Mouse (Mus musculus) forebrain, embryonic 15.5 days (tissue): ENCODE data around the gene Angptl7. TPM values are rescaled to one million over a fixed set of nuclear protein-coding genes. Genes with fewer than 3 reads are reported as not detected.

Experiments used
- ATAC-seq: fragments of 200-750 bp; cut with Nextera tagmentation; replicated peaks from 2 replicates; pipeline ENCODE4 v1.8.0; 2017; ENCODE audit warnings: mild to moderate bottlenecking, moderate TSS enrichment, moderate library complexity
- H3K27ac ChIP-seq: fragments of 300-500 bp; sonication (generic); replicated peaks from 2 replicates; pipeline ENCODE4 v1.5.1; 2015; ENCODE audit warnings: mild to moderate bottlenecking, inconsistent platforms
- H3K27me3 ChIP-seq: fragments of 300-500 bp; sonication (generic); 2 replicates; pipeline ENCODE4 v1.6.1; 2015; ENCODE audit warnings: inconsistent platforms
- H3K36me3 ChIP-seq: fragments of 300-500 bp; sonication (generic); 2 replicates; pipeline ENCODE4 v1.6.1; 2015; ENCODE audit warnings: mild to moderate bottlenecking, inconsistent platforms
- H3K4me1 ChIP-seq: fragments of 300-500 bp; sonication (generic); 2 replicates; pipeline ENCODE4 v1.6.1; 2015; ENCODE audit warnings: inconsistent platforms
- H3K4me2 ChIP-seq: fragments of 300-500 bp; sonication (generic); replicated peaks from 2 replicates; pipeline ENCODE4 v1.6.1; 2015; ENCODE audit warnings: mild to moderate bottlenecking, inconsistent platforms
- H3K4me3 ChIP-seq: fragments of 300-500 bp; sonication (generic); 2 replicates; pipeline ENCODE4 v1.5.1; 2015; ENCODE audit warnings: mild to moderate bottlenecking, inconsistent platforms
- H3K9ac ChIP-seq: fragments of 300-500 bp; sonication (generic); replicated peaks from 2 replicates; pipeline ENCODE4 v1.6.1; 2015; ENCODE audit warnings: mild to moderate bottlenecking, inconsistent platforms
- H3K9me3 ChIP-seq: fragments of 300-500 bp; sonication (generic); 2 replicates; pipeline ENCODE4 v1.6.1; 2016; ENCODE audit warnings: inconsistent platforms
- WGBS: fragments of 180-500 bp; shearing (Covaris S2); methylation state at CpG from one replicate; pipeline ENCODE4 v1.1.7; 2015; ENCODE audit warnings: mixed read lengths; 5-methylcytosine and 5-hydroxymethylcytosine counted together
- polyA plus RNA-seq: library from polyadenylated mRNA; unstranded; fragments of >200 nt; fragmentation: Nextera tagmentation; extraction: Ambion mirVana; gene quantifications from 2 replicates; pipeline ENCODE4 v1.2.1, GENCODE M21; 2015

Angptl7 gene
- polyA plus RNA-seq, 1 experiment from 2014 or later = 0.33 TPM

DNA sequence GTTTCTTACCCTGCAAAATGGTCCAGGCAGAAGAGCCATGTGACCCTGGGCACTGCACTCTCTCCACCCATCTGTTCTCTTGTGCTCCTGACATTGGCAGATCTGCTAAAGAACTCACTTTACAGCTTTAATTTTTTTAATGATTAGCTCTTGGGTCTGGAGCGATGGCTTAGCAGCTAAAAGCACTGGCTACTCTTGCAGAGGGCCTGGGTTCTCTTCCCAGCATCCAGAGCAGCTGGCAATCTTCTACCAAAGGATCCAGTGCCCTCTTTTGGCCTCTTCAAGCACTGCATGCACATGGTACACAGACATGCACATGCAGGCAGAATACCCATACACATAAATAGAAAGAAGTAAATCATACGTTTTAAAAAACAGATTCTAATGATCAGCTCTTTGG lies 15.1 kb upstream of the Angptl7 start:
- Histone ChIP-seq H3K4me3 (no peak overlapping the region), H3K27ac (no peak overlapping the region), H3K4me2 (no peak overlapping the region), H3K4me1 (peaks cover 15% of the 10 kb centered on the region), H3K27me3 (no peaks in the 10 kb centered on the region), H3K9ac (no peak overlapping the region), H3K9me3 (no peaks in the 10 kb centered on the region), H3K36me3 (peaks cover 57% of the 10 kb centered on the region)
- 94% methylated on average over 2 of the region's 2 CpGs for WGBS
- no peak for ATAC-seq

DNA sequence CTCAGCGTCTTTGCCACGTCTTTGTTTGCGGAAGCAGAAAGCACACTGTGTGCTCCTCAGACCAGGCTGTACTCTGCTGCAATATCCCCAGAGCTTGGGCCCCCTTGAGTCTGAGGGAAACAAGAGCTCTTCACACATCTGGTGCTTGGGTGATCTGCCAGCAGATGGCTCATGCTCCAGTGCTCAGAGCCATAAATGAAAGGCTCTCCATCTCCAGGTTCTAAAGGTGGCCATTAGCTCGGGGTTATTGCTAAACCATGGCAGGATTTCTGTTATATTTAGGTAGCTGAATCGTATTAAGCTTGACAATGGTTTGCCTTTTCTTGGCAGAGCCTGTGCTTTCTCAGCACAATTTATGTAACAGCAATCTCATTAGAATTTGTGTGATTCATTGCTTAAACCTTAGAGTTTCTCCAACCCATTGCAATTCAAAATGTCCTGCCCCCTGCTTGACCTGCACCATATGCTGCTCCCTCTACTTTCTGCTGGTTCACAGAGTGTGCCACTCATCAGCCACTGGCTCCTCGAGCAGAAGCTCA lies 12.8 kb upstream of the Angptl7 start:
- H3K27me3 ChIP-seq = no peaks in the 10 kb centered on the region
- H3K4me2 ChIP-seq = no peak overlapping the region
- peak overlapping the region; percentile 17; the same call in 1 of the 2 replicates for H3K27ac ChIP-seq
- 64% methylated on average over 6 of the region's 6 CpGs for WGBS
- peaks cover 8% of the 10 kb centered on the region; the same call in 1 of the 2 replicates for H3K4me1 ChIP-seq
- no peak overlapping the region for H3K4me3 ChIP-seq
- H3K36me3 ChIP-seq = peaks cover 60% of the 10 kb centered on the region
- H3K9ac ChIP-seq = no peak overlapping the region
- ATAC-seq = 0 out of 2 replicates have a peak, but pooled peaks have one; percentile 51
- no peaks in the 10 kb centered on the region for H3K9me3 ChIP-seq

DNA sequence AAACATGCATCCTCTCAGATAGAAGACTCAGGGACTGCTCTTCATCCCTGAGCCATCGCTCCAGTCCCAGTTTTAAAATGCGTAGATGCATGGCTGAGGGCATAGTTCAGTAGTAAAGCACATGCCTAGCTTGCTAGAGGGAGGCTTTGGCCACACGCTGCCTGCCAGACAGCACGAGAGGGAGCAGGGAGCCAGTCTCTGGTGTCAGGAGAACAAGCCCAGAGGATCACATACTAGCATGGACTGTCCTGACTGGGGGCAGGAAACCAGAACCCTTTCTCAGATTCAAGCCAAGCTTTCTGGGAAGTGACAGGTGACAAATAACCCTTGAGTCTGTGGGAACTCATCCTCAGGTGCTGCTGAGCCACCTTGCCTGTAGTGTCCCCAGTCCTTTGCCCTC lies 11.1 kb upstream of the Angptl7 start:
- H3K9me3 ChIP-seq = no peaks in the 10 kb centered on the region
- WGBS = 96% methylated on average over 4 of the region's 4 CpGs

DNA sequence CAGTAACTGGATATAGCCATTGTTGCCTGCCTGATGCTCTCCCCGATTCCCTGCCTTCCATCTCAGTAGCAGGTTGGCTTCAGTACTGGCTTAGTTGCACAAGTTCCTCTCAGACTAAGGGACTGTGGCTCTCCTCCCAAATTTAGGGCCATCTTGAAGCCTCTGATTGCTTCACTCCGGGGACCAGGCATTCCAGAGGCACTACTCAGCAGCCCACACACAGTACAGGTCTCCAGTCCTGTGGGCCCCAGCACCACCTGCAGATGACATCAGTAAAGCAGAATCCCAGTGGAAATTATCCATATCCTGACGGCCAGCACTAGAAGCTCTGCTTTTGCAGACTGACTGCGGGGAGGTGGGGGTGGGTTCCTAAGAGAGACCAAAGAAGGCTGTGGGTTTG lies 10.4 kb upstream of the Angptl7 start:
- WGBS = 88% methylated on average over 4 of the region's 4 CpGs
- Histone ChIP-seq H3K4me1 (peaks cover 6% of the 10 kb centered on the region; the same call in 1 of the 2 replicates), H3K9ac (no peak overlapping the region), H3K4me2 (no peak overlapping the region), H3K27me3 (no peaks in the 10 kb centered on the region), H3K36me3 (peaks cover 51% of the 10 kb centered on the region), H3K9me3 (no peaks in the 10 kb centered on the region), H3K27ac (no peak overlapping the region), H3K4me3 (no peak overlapping the region)
- no peak for ATAC-seq

More for the DNA sequence above, 11.1 kb upstream of the Angptl7 start:
- H3K27ac ChIP-seq = no peak overlapping the region
- no peaks in the 10 kb centered on the region for H3K27me3 ChIP-seq
- no peak overlapping the region for H3K4me2 ChIP-seq
- ATAC-seq = no peak
- no peak overlapping the region for H3K4me3 ChIP-seq
- peaks cover 51% of the 10 kb centered on the region for H3K36me3 ChIP-seq
- peaks cover 6% of the 10 kb centered on the region; the same call in 1 of the 2 replicates for H3K4me1 ChIP-seq
- H3K9ac ChIP-seq = no peak overlapping the region

DNA sequence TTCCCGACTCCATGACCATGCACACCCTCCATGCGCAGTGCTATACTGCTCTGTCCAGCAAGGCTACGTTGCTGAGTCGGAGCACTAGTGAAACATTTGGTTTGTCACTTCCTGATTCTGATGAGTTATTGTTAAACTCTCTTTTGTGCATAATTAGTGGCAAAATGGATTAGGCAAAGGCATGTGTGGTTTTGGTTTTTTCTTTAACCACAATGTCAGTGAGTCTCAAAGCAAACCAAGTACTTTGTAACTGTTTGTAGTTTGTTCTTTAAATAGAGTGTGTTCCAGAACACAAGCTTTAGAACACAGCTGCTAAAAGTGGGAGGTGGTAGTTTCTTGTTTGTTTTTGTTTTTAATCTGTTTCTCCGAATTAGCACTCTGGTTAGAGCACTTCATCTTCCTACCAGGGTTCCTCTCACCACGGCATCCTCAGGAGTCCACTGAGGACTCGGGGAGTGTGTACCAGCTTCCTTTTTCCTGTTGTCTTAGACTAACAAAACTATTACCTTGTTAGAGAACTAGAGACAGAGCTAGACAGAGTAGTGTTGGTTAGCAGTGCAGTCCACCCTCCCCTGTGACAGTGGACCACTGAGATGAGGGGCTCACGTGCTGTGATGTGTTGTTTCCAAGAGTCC lies 9.3 kb upstream of the Angptl7 start:
- no peaks in the 10 kb centered on the region for H3K27me3 ChIP-seq
- 90% methylated on average over 8 of the region's 8 CpGs for WGBS
- H3K4me3 ChIP-seq = no peak overlapping the region
- H3K4me1 ChIP-seq = peaks cover 9% of the 10 kb centered on the region
- no peak overlapping the region for H3K27ac ChIP-seq
- no peaks in the 10 kb centered on the region for H3K9me3 ChIP-seq
- no peak for ATAC-seq
- no peak overlapping the region for H3K9ac ChIP-seq
- no peak overlapping the region for H3K4me2 ChIP-seq
- H3K36me3 ChIP-seq = peaks cover 41% of the 10 kb centered on the region

DNA sequence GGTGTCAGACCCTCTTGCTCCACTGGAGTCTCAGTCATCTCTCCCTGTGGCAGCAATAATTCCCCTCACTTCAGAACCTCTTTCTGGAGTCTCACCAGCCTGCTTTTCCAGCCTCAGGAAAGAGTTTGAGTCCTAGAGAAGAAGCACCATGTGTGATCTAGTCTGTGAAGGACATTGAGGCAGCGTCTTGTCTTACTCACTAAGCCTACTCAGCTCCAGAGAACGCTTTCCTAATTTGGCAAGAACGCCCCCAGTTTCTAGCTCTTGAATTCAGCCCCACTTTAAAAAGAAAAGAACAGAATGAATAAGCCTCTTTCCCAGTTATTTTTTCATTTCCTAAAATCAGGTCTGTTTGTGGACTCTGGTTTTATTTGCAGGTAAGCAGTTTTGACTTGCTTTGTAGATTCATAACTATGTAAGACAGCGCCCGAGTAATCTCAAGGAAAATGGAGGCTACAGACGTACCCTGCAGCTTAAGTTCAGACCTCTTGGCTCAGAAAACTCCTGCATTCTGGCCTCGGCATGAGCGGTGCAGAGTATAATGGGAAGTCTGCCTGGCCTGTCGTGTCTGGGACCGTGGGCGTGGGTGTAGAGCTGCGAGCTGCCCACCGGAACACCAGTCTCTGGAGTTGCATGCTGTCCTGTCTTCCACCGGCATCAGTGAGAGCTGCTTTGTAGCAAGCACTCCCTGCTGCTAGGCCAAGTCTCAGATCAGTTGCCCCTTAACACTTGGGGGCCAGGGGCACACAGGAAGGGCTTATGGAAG lies 8.0 kb upstream of the Angptl7 start:
- H3K27me3 ChIP-seq = no peaks in the 10 kb centered on the region
- H3K4me2 ChIP-seq = no peak overlapping the region
- no peak for ATAC-seq
- no peak overlapping the region for H3K9ac ChIP-seq
- no peak overlapping the region for H3K27ac ChIP-seq
- H3K9me3 ChIP-seq = no peaks in the 10 kb centered on the region
- peaks cover 20% of the 10 kb centered on the region for H3K4me1 ChIP-seq
- peaks cover 31% of the 10 kb centered on the region for H3K36me3 ChIP-seq
- H3K4me3 ChIP-seq = no peak overlapping the region
- 94% methylated on average over 14 of the region's 14 CpGs for WGBS

DNA sequence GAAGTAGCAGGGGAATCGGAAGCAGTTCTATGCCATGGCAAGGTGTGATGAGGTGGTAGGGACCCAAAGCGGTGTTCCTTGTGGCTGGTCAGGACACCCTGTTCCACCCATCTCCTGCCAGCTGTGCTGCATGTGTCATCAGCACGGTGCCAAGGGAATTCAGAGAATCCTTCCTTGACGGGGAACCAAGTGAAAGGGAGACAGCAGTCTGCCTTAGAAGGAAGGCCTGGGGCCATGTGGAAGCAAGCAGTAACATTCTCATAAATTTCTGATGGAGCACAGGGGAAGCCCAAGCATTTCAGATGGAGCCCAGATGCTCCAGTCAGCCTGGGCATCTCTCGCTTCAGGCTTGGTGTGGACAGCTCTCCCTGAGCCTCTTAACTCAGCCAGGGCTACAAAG lies 7.3 kb upstream of the Angptl7 start:
- ATAC-seq = no peak
- Histone ChIP-seq H3K4me3 (no peak overlapping the region), H3K27ac (no peak overlapping the region), H3K27me3 (no peaks in the 10 kb centered on the region), H3K4me2 (no peak overlapping the region), H3K36me3 (peaks cover 33% of the 10 kb centered on the region), H3K9me3 (no peaks in the 10 kb centered on the region), H3K4me1 (peaks cover 14% of the 10 kb centered on the region), H3K9ac (no peak overlapping the region)
- 79% methylated on average over 5 of the region's 5 CpGs for WGBS

DNA sequence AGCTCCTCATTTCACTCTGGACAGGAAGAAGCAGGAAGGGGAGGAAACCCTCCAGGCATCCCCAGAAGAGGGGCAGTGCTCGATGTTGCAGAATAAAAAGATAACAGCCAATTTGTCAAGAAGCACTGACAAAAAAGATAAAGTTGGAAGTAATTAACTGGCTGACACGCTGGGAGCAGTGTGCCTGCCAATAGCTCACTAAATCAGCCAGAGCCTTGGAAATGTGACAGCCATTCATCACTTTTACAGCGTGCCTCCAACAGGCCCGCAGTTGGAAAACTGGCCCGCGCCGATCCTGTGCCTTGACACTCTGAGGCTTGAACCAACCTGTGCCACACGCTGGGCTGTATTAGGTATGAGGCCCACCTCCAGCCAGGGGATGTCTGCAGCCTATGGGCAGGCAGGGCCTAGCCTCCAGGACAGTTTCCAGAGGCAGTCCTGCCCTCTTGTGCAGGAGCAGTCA lies 4.3 kb upstream of the Angptl7 start:
- no peak overlapping the region for H3K4me3 ChIP-seq
- WGBS = 32% methylated on average over 8 of the region's 8 CpGs
- peak overlapping the region; percentile 80 for H3K27ac ChIP-seq
- H3K4me1 ChIP-seq = peaks cover 14% of the 10 kb centered on the region
- ATAC-seq = peak; percentile 83
- H3K4me2 ChIP-seq = no peak overlapping the region
- no peaks in the 10 kb centered on the region for H3K9me3 ChIP-seq
- peaks cover 35% of the 10 kb centered on the region for H3K36me3 ChIP-seq
- no peak overlapping the region for H3K9ac ChIP-seq
- no peaks in the 10 kb centered on the region for H3K27me3 ChIP-seq

DNA sequence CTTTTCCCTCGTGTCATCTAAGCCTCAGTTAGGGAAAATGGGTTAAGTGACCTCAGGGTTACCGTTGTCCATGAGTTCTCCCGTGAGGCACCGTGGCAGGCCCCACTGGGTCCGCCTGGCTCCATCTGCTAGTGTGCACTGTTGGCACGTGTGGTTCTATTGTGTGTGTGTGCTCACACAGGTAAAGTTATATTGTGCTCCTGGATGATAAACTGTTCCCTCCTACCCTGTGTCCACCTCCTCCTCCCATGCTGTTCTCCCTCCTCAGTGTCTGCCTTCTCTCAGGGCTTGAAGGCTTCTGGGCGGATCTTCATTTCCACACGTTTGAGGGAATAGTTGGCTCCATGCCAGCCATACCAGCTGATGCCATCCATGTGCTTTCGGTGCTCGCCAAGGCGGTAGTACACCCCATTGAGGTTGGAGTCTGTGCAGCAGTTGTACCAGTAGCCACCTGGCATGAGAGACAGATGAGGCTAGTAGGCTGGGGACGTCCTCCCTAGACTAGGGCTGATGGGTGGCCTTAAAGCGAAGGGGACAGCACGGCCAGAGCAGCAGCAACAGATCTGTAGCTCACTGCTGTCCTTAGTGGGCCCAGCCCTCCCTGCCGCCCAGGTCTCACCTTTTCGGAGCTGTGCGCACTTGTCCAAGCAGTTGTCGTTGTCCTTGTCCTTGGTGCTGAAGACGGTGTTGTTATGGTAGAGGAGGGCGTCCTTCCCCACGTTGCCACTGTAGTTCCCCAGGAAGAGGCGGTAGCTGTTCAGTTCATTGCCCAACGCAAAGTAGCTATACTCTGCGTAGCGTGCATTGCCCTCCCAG lies 4.2 kb downstream of the Angptl7 start:
- H3K9ac ChIP-seq = no peak overlapping the region
- H3K4me2 ChIP-seq = no peak overlapping the region
- peak; percentile 91 for ATAC-seq
- peaks cover 48% of the 10 kb centered on the region for H3K36me3 ChIP-seq
- H3K4me3 ChIP-seq = no peak overlapping the region
- 60% methylated on average over 25 of the region's 25 CpGs for WGBS
- H3K27me3 ChIP-seq = no peaks in the 10 kb centered on the region
- H3K9me3 ChIP-seq = no peaks in the 10 kb centered on the region
- peak overlapping the region; percentile 77 for H3K27ac ChIP-seq
- peaks cover 23% of the 10 kb centered on the region for H3K4me1 ChIP-seq

DNA sequence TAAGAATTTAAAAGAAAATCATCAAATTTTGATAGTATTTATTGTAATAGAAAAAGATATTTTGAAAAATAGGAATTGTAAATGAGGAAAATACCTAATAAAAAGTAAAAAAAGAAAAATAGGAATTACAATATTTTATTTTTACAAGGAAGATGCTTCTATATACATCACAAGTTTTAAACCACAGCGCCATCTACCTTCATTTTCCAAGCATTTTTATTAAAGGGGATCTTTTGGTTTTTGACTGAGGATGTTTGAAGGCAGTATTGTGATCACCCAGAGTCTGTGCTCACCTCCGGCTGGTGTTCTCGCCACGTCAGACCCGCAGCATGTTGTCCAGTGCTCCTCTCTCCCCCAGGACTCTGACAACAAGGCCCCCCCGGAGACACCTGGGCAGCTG lies 5.1 kb downstream of the Angptl7 start:
- no peak for ATAC-seq
- H3K4me3 ChIP-seq = no peak overlapping the region
- H3K4me1 ChIP-seq = peaks cover 28% of the 10 kb centered on the region
- H3K9ac ChIP-seq = no peak overlapping the region
- H3K27me3 ChIP-seq = no peaks in the 10 kb centered on the region
- no peaks in the 10 kb centered on the region for H3K9me3 ChIP-seq
- WGBS = 90% methylated on average over 6 of the region's 6 CpGs
- H3K27ac ChIP-seq = peak overlapping the region; percentile 77
- H3K36me3 ChIP-seq = peaks cover 47% of the 10 kb centered on the region
- H3K4me2 ChIP-seq = no peak overlapping the region

DNA sequence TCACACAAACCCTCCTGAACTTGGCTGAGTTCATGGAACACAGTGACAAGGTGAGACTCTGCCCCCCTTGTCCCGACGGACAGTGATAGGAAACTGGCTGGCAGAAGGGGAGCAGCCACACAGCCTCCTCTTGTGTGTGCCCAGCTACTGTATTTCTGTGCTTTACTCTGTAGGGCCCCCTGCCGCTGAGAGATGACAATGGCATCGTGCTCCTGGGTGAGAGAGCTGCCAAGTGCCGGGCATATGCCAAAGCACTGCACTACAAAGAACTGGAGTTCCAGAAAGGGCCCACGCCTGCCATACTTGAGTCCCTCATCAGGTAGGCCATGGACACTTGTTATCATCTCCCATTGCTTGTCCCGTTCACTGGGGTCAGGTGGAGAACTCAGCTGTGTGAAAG lies 8.8 kb downstream of the Angptl7 start:
- H3K36me3 ChIP-seq = peaks cover 67% of the 10 kb centered on the region
- ATAC-seq = no peak
- H3K27ac ChIP-seq = peak overlapping the region; percentile 63; the same call in 1 of the 2 replicates
- no peak overlapping the region for H3K4me2 ChIP-seq
- no peak overlapping the region for H3K9ac ChIP-seq
- peaks cover 26% of the 10 kb centered on the region for H3K4me1 ChIP-seq
- H3K4me3 ChIP-seq = no peak overlapping the region
- 68% methylated on average over 7 of the region's 7 CpGs for WGBS
- no peaks in the 10 kb centered on the region for H3K27me3 ChIP-seq
- H3K9me3 ChIP-seq = no peaks in the 10 kb centered on the region
